Mouse (Mus musculus) ES-E14 (cell line): ENCODE results near the gene Terb2. TPM values are rescaled to one million over a fixed set of nuclear protein-coding genes. Genes with fewer than 3 reads are reported as not detected.
"Not testable (repeated sequence)": the region's sequence is repeated elsewhere in the genome, so short reads cannot be mapped to it uniquely, and the experiment has no call there.

Source experiments
- DNase-seq: peaks from one replicate; pipeline ENCODE4 v3.0.0-alpha.2; 2013; ENCODE audit warnings: low read depth, low spot score
- H3K27ac ChIP-seq: 2 replicates; pipeline ENCODE4 v1.5.1; 2012; ENCODE audit warnings: low read depth, mild to moderate bottlenecking, low read length, moderate library complexity, mixed read lengths; ENCODE audit not compliant: poor library complexity, insufficient read depth, severe bottlenecking
- H3K36me3 ChIP-seq: 2 replicates; pipeline ENCODE4 v1.6.1; 2012; ENCODE audit warnings: mild to moderate bottlenecking, low read length, moderate library complexity, mixed read lengths; ENCODE audit not compliant: control insufficient read depth, poor library complexity, insufficient read depth, severe bottlenecking
- H3K4me1 ChIP-seq, 2 experiments: fragments of 150-350 bp in 1 of 2; sonication (generic) in 1 of 2; 2 replicates each; pipeline ENCODE4 v1.6.1; 2012; ENCODE audit warnings: low read length in 2 of 2, mild to moderate bottlenecking in 1 of 2, mixed read lengths in 1 of 2; ENCODE audit not compliant: control insufficient read depth in 2 of 2, insufficient read depth in 2 of 2, poor library complexity in 1 of 2
- H3K4me3 ChIP-seq, 2 experiments: fragments of 150-350 bp in 1 of 2; sonication (generic) in 1 of 2; 2 replicates each; pipeline ENCODE4 v1.5.1; 2012; ENCODE audit warnings: low read length in 2 of 2, low read depth in 1 of 2, mild to moderate bottlenecking in 1 of 2, mixed read lengths in 1 of 2; ENCODE audit not compliant: insufficient read depth in 1 of 2, poor library complexity in 1 of 2, severe bottlenecking in 1 of 2
- H3K9ac ChIP-seq: 2 replicates; pipeline ENCODE4 v1.6.1; 2012; ENCODE audit warnings: low read depth, mild to moderate bottlenecking, low read length, mixed read lengths; ENCODE audit not compliant: poor library complexity, insufficient read depth, severe bottlenecking
- H3K9me3 ChIP-seq: fragments of 150-350 bp; sonication (generic); 2 replicates; pipeline ENCODE4 v1.6.1; 2012; ENCODE audit warnings: low read depth, mild to moderate bottlenecking, low read length; ENCODE audit not compliant: control insufficient read depth, insufficient read depth
- CHD2 ChIP-seq: IDR thresholded peaks from 2 replicates; pipeline ENCODE4 v1.6.1; 2014; ENCODE audit warnings: mild to moderate bottlenecking, low read depth, low read length, inconsistent platforms
- HCFC1 ChIP-seq: IDR thresholded peaks from 2 replicates; pipeline ENCODE4 v1.6.1; 2012; ENCODE audit warnings: low read length, inconsistent platforms, borderline replicate concordance; ENCODE audit not compliant: insufficient read depth
- MAFK ChIP-seq: IDR thresholded peaks from 2 replicates; pipeline ENCODE4 v1.6.1; 2014; ENCODE audit warnings: mild to moderate bottlenecking, low read depth, low read length, inconsistent platforms; ENCODE audit not compliant: insufficient read depth
- ZC3H11A ChIP-seq: IDR thresholded peaks from 2 replicates; pipeline ENCODE4 v1.6.1; 2012; ENCODE audit warnings: low read depth, mild to moderate bottlenecking, inconsistent platforms, low read length, borderline replicate concordance
- ZNF384 ChIP-seq: IDR thresholded peaks from 2 replicates; pipeline ENCODE4 v1.6.1; 2012; ENCODE audit warnings: low read depth, low read length, inconsistent platforms
- in situ Hi-C, 2 experiments: fragments of 600-800 bp; cut with MboI; formaldehyde crosslinking; loops; one replicate each; pipeline ENCODE4 v1.15.1; 2025; ENCODE audit warnings: low sequenced_read_pairs in 2 of 2, inconsistent platforms in 1 of 2; ENCODE audit not compliant: unreplicated experiment in 2 of 2
- total RNA-seq: library from RNA; depleted of rRNA; stranded (reverse); fragments of 300-350 nt; gene quantifications from 2 replicates; pipeline ENCODE4 v1.2.3, GENCODE M21; 2012

The Terb2 gene
- total RNA-seq, 1 experiment = 1.9 TPM

- Histone ChIP-seq H3K36me3 (no peaks in the 10 kb centered on the region), H3K4me3 (no peak overlapping the region), H3K9me3 (no peaks in the 10 kb centered on the region), H3K9ac (no peak overlapping the region), H3K27ac (no peak overlapping the region), H3K4me1 (no peaks in the 10 kb centered on the region; a peak in 1 of 4 replicates)
- DNase-seq = no peak
- in situ Hi-C loops = no loop called here
- TF ChIP-seq CHD2 (no peak), ZNF384 (no peak), MAFK (no peak), HCFC1 (no peak), ZC3H11A (no peak)
Measured at GRCm38 (mm10) chr2:122201501-122201900, 15.4 kb downstream of the Terb2 start.

- no peak overlapping the region for H3K4me3 ChIP-seq
- H3K36me3 ChIP-seq = no peaks in the 10 kb centered on the region
- DNase-seq = no peak
- no peak overlapping the region for H3K9ac ChIP-seq
- H3K4me1 ChIP-seq = peaks cover 0 to 2% of the 10 kb centered on the region in 2 experiments; a peak in 1 of 4 replicates
- no peak overlapping the region for H3K27ac ChIP-seq
- TF ChIP-seq HCFC1 (no peak), CHD2 (no peak), MAFK (no peak), ZC3H11A (no peak), ZNF384 (no peak)
- in situ Hi-C loops = no loop called here
- H3K9me3 ChIP-seq = no peaks in the 10 kb centered on the region
Measured at GRCm38 (mm10) chr2:122206440-122207107, 20.5 kb downstream of the Terb2 start.

- H3K4me1 ChIP-seq = peaks cover 0 to 2% of the 10 kb centered on the region in 2 experiments; a peak in 1 of 4 replicates
- no peak overlapping the region for H3K27ac ChIP-seq
- no peaks in the 10 kb centered on the region for H3K36me3 ChIP-seq
- no peak overlapping the region for H3K9ac ChIP-seq
- TF ChIP-seq ZNF384 = no peak
- no peak for TF ChIP-seq CHD2
- TF ChIP-seq HCFC1 = no peak
- TF ChIP-seq MAFK = no peak
- TF ChIP-seq ZC3H11A = no peak
- H3K9me3 ChIP-seq = no peaks in the 10 kb centered on the region
- in situ Hi-C loops = no loop called here
- no peak for DNase-seq
- no peak overlapping the region for H3K4me3 ChIP-seq
Measured at GRCm38 (mm10) chr2:122210534-122211228, 24.6 kb downstream of the Terb2 start.

- DNase-seq, in situ Hi-C loops: not testable (repeated sequence)
Measured at GRCm38 (mm10) chr2:122217075-122217474, 31.0 kb downstream of the Terb2 start.

GRCm38 (mm10) chr2:122218234-122218633 is 32.2 kb downstream of the Terb2 start:
- TF ChIP-seq CHD2 = no peak
- TF ChIP-seq MAFK = no peak
- no peak for TF ChIP-seq HCFC1
- TF ChIP-seq ZNF384 = no peak
- TF ChIP-seq ZC3H11A = no peak
- H3K4me1 ChIP-seq = no peaks in the 10 kb centered on the region
- no peak overlapping the region for H3K9ac ChIP-seq
- H3K4me3 ChIP-seq = no peak overlapping the region
- H3K9me3 ChIP-seq = no peaks in the 10 kb centered on the region
- in situ Hi-C loops = no loop called here
- no peak for DNase-seq
- H3K36me3 ChIP-seq = no peaks in the 10 kb centered on the region
- no peak overlapping the region for H3K27ac ChIP-seq

More at GRCm38 (mm10) chr2:122217075-122217474, 31.0 kb downstream of the Terb2 start:
- H3K9ac ChIP-seq, H3K4me1 ChIP-seq, H3K36me3 ChIP-seq, H3K27ac ChIP-seq, H3K4me3 ChIP-seq, H3K9me3 ChIP-seq: not testable (repeated sequence)
